Mouse (Mus musculus): Measurements from ENCODE around the gene Msh4.
"Not testable (repeated sequence)": the region's sequence is repeated elsewhere in the genome, so short reads cannot be mapped to it uniquely, and the experiment has no call there.

The Msh4 gene

DNA sequence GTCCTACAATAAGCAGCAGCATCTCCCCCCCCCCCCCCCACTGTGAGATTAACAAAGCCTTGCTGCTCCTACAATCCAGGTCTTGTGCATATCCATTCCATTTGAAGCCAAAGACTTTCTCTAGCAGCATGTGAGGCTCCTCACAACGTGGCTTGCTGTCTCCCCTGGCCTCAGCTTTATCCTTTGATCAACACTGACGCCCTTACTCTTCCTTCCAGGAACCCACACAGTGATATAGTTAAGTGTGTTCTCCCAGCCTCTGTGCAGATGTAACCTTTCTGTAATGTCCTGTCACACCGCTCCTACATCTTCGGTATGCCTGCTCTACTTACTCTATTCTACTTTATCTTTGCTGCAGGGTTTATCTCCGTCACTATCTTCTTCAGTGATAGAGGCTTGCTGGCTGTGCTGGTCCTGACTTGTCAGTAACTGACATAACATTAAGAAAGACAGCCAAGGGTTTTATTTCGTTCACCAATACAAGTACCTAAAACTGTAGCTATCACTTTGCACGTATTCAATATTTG is 58.7 kb downstream of the Msh4 start:
- no peak for DNase-seq

DNA sequence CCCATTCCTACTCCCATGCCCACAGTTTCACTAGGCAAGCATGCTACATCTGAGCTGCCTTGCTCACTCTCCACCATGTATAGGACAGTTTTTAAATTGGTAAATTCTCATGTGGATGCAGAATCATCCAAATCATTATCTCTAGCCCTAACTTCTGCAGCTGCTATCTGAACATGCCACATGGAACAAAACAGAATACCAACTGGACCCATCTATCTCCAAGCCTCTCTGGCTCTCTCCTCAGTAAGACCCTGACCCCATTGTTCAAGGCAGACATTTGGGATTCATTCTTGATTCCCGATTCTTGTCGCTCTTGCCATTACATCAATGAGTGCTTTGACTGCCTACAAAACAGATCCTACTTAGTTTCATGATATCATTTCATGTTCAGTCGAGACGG is 59.8 kb downstream of the Msh4 start:
- no peak for DNase-seq

DNA sequence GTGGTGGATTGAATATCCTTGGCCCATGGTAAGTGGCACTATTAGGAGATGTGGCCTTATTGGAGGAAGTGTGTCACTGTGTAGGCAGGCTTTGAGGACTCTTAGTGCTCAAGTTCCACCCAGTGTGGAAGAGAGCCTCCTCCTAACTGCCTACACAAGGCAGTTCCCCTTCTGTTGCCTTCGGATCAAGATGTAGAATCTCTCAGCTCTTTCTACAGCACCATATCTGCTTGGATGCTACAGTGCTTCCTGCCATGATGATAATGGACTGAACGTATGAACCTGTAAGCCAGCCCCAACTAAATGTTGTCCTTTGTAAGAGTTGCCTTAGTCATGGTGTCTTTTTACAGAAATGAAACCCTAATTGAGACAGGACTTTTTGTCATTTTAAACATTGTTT is 60.4 kb downstream of the Msh4 start:
- DNase-seq, result no peak

DNA sequence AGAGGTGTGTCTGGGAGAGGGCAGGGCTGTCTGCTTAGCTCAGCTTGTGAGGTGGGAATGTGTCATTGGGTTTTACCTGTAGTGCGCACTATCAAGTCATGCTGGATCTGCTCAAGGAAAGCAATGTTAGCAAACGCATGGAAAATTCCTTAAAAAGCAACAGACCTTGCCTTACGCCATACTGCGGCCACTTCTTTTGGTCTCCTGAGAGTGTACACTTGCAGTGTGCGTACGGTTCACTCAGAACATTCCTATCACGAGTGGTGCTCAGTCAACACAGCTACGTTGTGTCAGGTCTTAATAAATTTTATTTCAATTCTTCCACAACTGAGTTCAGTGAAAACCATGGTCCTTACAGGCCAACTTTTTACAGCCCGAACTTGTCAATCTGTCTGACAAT is 61.2 kb downstream of the Msh4 start:
- DNase-seq, result no peak

DNA sequence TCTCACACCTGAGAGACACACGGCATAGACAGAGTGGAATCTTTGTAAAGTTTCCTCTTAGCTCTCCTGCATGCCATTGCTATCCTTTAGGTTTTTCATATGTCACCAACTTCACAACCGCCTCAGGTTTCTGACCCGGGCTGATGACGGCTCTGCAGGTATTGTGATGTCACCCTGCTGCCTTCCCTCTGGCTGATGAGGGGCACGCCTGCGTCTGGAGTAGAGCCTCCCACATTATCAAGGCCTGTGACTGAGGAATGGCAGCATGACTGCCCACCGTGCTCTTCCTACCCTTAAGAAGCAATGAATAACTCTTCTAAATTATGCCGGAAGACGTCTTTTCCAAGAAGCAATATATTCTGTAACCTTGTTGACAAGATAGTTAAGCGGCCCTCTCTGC is 61.9 kb downstream of the Msh4 start, which contains the start of gene Asb17:
Gene Asb17, plus strand, starts transcription at position 180 of the 400 bp plus-strand sequence.
- DNase-seq, result no peak

DNA sequence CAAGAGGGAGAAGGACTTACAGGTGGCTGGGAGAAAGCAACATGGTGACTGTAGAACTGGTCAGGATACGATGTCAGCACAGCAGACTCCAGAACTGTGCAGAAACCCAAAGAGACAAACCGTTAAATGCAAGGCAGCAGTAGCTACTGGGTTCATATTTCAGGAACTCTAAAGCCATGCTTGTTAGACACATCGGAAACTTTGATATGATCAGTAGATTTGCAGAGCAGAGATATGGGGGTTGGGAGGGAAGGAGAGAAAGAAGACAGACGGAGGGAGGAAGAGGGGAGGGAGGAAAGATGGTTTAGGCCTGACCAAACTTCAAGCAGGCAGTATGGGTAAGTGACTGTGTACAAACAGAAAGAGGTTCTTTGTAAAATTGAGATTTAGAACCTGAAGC is 68.3 kb downstream of the Msh4 start:
- DNase-seq, result no peak

DNA sequence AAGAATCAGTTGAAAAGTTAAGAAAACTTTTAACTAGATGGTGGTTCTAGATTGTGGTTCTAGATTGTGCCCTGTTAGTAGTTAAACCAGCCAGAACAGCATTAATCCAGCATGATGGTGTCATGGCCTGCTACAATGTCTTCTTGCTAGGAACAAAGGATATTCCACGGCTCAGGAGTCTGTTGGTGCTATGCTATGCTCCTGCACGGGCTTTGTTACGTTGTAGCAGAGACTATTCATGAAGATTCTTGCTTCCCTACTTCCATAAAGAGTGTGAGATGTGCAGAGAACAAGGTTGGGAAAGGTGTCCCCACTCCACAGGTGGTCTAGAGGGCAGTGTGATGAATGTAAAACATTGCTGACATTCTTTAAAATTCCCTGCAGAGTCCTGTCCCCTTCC is 69.6 kb downstream of the Msh4 start:
- DNase-seq, result no peak

DNA sequence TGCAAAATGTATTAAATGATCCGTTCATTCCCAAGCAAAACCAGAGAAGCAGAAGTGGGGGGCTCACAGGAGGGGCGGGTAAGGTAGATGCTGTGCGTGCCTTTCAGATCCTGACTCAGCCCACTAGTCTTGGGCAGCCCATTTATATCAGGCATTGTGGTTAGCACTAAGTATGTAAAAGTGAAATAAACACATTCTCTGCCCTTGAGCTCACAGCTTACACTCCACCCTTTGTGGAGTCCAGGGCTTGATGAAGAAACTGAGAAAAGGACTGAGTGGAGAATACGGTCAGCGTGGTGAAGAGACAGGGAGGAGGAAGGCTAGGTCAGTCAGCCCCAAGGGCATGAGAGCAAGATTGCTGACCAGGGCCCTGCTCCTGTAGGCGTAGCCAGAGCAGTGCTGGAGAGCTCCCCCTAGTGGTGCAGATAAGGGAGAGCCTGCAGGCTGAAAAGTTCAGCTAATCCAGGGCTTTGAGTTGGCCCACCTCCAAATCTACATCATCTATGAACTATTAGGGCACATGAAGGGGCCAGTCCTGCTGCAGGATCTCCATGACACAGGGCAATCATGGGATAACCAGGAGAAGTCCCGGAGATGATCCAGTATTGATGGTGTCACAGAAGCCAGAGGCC is 70.4 kb downstream of the Msh4 start:
- peak; percentile 86 for DNase-seq

DNA sequence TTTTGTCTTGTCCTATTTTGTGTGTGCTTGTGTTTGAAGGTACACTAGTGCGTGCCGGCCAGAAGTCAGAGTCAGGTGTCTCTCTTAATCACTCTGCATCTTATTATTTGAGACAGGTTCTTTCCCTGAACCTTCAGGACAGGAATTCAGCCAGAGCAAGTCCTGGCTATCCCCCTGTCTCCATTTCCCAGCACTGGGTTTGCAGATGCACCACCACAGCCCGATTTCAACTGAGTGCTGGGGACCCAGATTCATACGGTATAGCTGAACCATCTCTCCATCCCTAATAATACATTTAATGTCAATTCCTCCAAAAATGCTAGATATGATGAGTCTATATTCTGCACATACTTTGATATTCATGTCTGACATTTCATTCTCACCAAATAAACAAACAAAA is 71.9 kb downstream of the Msh4 start:
- DNase-seq, result no peak

DNA sequence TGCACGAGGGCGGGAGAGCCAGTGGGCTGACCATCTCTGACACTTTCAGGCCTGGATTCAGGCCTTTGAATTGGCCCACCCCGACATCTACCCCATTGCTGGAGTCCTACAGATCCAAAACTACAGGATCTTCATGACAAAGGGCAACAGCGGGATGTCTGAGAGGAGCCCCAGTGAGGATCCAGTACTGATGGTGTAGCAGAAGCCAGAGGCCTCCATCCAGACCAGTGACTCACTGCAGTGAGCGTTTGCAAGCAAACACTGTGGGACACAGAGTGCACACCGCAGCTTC is 73.3 kb downstream of the Msh4 start:
- DNase-seq, result no peak

DNA sequence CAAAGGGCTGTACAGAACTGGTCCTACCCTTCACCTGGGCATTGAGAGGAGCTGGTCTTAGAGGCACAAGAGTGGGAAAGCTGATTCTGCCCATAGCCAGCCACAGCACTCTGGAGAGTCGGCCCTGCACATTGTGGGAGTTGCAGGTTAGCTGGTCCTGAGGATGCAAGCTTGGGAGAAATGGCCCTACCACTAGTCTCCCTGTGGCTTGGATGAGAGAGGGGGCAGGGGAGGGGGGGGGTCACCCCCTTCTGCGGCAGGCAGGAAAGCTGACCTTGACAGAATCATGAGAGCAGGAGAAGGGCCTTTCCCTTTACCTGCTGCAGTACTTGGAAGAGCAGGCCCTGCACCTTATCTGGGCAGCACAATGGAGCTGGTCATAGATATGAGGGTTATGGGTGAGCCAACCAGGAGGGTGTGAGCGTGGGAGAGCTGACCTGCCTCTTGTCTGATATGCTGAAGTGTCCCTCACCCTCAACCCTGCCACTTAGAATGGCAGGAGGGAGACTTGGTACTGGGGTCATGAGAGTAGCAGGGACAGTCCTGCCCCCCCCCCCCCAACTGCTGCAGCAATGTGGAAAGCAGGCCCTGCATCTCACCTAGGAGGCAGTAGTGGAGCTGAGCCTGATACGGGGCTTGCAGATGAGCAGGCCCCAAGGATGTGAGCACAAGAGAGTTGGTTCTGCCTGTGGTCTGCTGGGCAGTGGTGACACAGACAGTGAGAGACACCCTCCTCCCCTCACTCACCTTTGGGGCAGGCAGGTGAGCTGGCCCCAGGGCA is 73.9 kb downstream of the Msh4 start:
- DNase-seq, result no peak

DNA sequence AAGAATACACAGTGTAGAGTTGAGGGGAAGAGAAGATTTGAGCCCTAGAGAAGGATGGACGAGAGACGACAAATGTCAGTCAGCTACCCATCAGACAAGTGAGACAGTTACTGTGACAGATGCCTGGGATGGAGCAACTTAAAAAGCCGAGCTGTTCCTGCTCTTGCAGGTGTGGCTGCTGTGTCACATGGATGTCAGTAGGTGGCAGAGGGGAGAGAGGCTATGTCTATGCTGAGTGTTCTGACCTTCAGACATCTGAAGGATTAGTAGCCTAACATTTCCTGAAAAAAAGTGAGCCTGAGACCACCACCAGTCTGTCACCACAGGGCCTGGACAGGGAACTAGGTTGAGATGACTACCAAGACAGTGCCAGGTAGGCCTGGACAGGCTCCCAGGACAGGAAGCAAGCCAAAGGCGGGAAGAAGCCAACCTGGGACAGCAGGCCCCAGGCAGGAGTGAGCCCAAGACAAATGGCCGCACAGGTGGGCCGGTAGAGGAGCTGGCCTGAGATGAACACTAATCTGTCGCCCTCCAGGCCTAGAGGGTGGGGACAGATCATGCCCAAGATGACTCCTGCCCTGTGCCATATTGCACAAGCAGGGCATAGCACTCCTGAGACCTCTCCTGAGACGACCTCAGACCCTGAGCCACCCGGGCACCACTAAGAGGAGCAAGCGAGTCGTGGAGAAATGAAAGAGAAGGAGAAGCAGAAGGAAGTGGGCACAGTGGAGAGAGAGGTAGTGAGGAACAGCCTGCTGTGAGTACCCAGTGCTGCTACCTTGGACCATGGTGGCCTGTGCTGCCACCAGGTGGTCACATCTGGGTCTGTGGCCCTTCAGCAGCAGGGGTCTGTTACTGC is 74.7 kb downstream of the Msh4 start:
- no peak for DNase-seq

DNA sequence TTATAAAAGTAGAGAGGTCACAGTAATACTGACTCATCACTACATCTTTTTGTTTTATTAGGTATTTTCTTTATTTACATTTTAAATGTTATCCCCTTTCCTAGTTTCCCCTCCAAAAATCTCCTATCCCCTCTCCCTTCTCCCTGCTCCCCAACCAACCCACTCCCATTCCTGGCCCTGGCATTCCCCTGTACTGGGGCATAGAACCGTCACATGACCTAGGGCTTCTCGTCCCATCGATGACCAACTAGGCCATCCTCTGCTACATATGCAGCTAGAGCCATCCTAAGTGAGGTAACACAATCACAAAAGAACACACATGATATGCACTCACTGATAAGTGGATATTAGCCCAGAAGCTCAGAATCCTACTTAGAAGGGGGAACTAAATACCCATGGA is 76.2 kb downstream of the Msh4 start:
- not testable (repeated sequence) for DNase-seq

DNA sequence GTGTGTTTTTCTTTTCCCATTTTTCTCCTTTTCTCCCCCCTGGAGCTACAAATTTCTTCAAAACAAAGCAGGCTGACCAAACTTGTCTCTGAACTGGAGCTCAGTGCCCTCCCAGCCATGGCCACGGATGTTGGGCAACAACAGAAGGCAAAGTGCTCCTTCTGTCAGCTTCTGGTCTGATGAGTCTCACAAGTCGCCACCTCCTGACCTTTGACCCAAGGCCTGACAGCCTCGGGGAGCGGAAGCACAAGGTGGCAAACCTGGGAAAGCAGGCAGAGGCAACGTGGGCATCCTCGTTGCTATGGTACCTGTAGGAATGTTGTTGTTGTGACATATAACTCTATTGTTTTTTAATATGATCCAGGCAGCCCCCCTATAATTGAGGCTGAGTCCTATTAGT is 79.3 kb downstream of the Msh4 start:
- no peak for DNase-seq

DNA sequence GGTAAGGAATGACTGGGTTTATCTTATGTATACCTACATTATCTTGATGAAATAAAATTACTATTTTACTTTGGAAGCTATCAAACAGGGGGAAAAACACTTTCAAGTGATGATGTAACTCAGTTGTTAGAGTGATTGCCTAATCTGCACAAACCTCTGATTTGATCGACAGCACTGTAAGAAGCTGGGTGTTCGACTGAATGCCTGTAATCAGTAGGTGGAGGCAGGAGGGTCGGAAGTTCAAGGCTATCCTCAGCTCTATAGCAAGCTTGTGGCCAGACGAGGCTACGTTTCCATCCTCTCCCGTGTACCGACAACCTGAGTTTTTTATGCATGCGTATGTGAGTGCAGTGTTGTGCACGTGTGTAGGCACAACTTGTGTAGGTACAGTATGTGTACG is 80.7 kb downstream of the Msh4 start:
- no peak for DNase-seq

DNA sequence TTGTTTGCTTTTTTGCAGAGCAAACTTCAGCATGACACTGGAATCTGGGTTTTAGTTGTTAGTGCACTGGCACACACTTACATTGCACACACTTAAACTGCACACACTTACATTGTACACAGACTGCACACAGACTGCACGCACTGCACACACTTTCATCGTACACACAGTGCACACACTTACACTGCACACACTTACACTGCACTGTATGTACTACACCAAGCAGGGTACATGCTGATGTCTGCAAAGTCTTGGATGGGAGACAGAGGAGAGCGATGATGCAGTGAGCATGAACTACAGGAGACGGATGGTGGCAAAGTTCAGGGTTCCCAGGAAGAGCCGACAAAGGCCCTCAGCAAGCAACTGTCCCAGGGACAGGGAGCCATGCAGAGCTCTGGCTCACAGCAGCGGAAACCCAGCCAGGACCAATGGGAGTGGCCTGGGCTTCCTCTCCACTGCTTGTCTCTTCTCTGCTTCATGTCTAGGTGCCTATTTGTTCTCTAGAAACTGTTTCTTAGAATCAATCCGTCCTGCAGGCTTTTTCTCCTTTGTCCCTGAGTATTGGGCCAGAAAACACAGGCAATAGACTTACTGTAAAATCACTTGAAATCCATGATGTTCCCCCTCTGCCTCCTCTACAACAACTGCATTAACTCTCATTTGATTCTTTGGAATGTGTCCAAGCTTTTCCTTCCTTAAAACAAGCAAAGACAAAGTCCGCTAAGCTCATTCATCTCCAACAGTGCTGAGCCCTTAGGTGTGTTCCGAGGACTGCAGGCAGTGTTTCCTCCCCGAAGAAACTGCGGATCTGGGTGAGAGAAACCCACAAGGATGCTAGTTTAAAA is 82.0 kb downstream of the Msh4 start:
- no peak for DNase-seq

DNA sequence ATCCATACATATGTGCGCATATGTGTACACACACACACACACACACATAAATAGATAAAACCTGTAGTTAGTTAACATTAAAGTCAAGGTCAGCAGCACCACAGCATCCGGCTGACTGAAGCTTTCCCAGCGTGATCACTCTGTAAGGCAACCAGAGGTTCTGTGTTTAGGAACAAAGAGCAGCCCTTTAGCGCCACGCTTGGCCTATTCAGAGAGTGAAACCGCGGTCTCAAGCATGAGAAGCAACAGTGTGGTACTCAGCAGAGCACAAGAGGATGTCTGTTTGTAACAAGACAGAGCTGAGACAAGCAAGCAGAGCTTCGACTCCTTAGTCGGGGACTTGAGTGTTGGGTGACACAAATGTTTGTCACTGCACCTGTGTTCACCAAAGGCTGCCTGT is 86.5 kb downstream of the Msh4 start:
- no peak for DNase-seq

DNA sequence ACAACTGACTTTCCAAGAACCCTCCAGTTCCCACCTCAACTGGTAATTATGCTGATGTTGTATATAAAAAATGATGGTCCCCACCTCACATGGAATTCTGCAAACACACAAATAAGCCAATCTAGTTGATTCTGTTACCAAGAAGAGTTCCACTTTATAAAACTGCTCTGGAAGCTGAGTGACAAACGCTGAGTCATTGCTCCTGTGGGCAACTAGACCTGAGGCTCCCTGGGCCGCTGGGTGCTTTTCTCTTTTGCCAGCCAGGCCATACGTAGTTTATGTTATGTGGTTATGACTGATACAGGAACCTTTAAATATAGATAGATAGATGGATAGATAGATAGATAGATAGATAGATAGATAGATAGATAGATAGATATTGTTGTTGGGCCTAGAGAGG is 87.2 kb downstream of the Msh4 start:
- DNase-seq, result no peak

DNA sequence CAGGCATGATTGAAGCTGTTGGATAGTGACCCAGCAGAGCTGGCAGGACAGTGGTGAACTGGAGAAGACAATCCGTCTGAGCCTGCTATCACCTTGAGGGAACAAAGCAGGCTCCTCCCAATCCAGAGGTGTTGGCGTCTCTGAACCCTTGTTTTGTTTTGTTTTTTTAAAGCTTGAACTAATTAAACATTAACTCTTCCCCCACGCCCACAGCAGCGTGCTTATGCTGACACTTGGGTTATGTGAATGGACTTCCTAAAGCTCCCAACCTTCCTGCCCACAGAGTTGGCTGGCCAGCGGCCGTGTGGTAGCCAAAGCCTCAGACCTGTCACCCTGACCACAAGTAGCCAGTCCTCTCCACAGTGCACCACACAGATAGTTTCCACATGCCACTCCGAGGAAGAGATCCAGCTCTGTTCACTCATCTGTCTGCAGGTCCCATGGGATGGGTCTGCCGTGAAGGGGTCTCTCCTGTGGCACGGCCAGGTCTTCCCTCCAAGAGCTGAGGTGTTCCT is 88.5 kb downstream of the Msh4 start:
- no peak for DNase-seq

DNA sequence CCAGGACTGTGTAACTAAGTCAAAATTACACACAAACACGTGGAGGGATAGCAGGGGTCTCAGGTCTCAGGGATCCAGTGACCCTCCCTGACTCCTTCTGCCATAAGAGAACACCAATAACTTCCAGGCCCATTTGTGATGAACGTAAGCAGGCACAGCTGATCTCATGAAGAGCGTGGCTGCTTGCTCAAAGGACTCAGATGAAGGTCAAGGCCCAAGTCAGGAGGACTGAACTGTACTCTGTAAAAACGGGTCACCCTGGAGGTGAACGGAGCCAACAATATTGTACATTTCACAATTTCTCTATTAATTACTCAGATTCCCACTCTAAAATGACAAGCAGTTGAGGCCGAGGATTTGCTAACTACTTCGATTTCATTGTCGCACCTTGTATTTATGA is 91.9 kb downstream of the Msh4 start:
- DNase-seq, result no peak

DNA sequence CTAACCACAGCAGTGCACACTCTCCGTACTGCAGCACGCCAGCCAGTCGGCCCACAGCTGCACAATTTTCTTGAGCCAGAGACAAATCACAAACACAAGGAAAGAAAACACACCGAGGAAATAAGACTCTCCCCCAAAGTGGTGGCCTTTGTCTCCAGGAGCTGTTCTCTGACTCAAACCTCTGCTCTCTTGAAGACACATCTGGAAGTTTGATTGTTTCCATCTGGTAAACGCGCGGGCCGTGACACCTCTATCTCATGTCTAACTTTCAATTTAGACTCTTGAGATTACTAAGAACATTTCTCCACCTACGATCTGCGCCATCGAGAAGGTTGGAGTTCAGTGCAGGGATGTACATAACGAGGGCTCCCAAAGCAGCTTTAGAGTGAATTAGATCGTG is 97.5 kb downstream of the Msh4 start:
- DNase-seq, result no peak

DNA sequence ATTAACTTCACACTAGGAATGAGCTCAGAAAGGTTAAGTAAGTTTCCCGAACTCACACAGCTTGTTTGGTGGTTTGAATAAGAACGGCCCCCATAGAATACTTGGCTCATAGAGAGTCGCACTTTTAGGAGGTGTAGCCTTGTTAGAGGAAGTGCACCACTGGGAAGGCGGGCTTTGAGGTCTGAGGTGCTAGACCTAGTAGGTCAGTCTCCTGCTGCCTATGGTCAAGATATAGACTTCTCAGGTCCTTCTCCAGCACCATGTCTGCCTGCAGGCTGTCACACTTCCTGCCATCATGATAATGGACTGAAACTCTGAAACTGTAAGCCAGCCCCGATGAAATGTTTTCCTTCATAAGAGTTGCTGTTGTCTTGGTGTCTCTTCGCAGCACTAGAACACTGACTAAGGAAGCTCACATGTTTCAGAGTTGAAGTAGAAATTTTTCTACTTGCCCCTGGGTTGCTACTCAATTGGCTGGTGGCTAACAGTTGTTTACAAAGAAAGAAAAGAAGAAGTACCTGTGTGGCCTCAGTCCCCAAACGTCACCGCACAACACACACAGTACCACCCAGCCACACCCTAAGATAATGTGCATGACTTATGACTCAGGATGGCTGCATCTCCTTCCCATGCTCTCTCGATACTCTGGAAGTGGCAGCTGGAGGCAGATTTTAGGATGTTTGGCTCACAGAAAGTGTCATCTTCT is 98.3 kb downstream of the Msh4 start:
- DNase-seq, result no peak

Measured in lung, postnatal 36 days (tissue).